Mouse (Mus musculus) heart, postnatal 36 days (tissue): ENCODE measurements at regions not wholly inside any gene's neighbourhood (a gene's known extent, or its start where the extent isn't known, plus 50 kb on each side); places are given as distances from the start of the nearest gene placed in this dataset.
"Not testable (repeated sequence)": the region's sequence is repeated elsewhere in the genome, so short reads cannot be mapped to it uniquely, and the experiment has no call there.

Experiments
- DNase-seq, 2 experiments: peaks; one replicate each; pipeline ENCODE4 v3.0.0; 2021 to 2022
- intact Hi-C: fragments of 180-260 bp; cut with DNase I; formaldehyde crosslinking; loops from one replicate; pipeline ENCODE4 v1.15.1; 2025

- intact Hi-C loops = no loop called here
- DNase-seq = no peak
Observed at GRCm38 (mm10) chr14:83861736-83862135, 581.6 kb upstream of the Pcdh17 start.

- no peak for DNase-seq
- intact Hi-C loops = no loop called here
Observed at GRCm38 (mm10) chr14:83862653-83863052, 580.7 kb upstream of the Pcdh17 start.

- DNase-seq = no peak
- intact Hi-C loops = no loop called here
Observed at GRCm38 (mm10) chr14:83886393-83886792, 557.0 kb upstream of the Pcdh17 start.

- DNase-seq, intact Hi-C loops: not testable (repeated sequence)
Observed at GRCm38 (mm10) chr14:83900711-83901110, 542.7 kb upstream of the Pcdh17 start.

GRCm38 (mm10) chr14:83943101-83943500 lies 500.3 kb upstream of the Pcdh17 start:
- intact Hi-C loops = no loop called here
- DNase-seq = no peak

GRCm38 (mm10) chr14:83944176-83944575 lies 499.2 kb upstream of the Pcdh17 start:
- no peak for DNase-seq
- intact Hi-C loops = no loop called here

GRCm38 (mm10) chr14:83949696-83950095 lies 493.7 kb upstream of the Pcdh17 start:
- no peak for DNase-seq
- intact Hi-C loops = no loop called here

GRCm38 (mm10) chr14:83959111-83959510 lies 484.3 kb upstream of the Pcdh17 start:
- DNase-seq = peak; percentile 28 to 35
- intact Hi-C loops = no loop called here

GRCm38 (mm10) chr14:83983566-83983965 lies 459.8 kb upstream of the Pcdh17 start:
- intact Hi-C loops = no loop called here
- no peak for DNase-seq
